Mouse (Mus musculus): ENCODE results near the gene Gm37240. TPM values are rescaled to one million over a fixed set of nuclear protein-coding genes. Genes with fewer than 3 reads are reported as not detected.

Gm37240 gene
- total and polyA plus RNA-seq, 3 experiments = not detected

- ATAC-seq (ENCODE audit: extremely low read depth, insufficient number of reproducible peaks, low FRiP score, poor library complexity, severe bottlenecking) (no peak), DNase-seq (ENCODE audit: low spot score) (no peak)
- no peak overlapping the region for H3K4me3 ChIP-seq (ENCODE audit: low read depth, low read length)
- H3K4me1 ChIP-seq (ENCODE audit: insufficient read depth, low read depth, low read length) = peaks cover 19% of the 10 kb centered on the region
- no peaks in the 10 kb centered on the region for H3K36me3 ChIP-seq (replicated peaks)
- peaks cover 3% of the 10 kb centered on the region; the same call in 1 of the 2 replicates for H3K27me3 ChIP-seq (ENCODE audit: insufficient read depth, low read length)
- TF ChIP-seq CTCF (IDR thresholded peaks at IDR 0.05; ENCODE audit: low read depth, low read length) (no peak), GATA2 (IDR thresholded peaks at IDR 0.05; ENCODE audit: borderline replicate concordance, low read depth, low read length) (no peak), GATA1 (IDR thresholded peaks at IDR 0.05; ENCODE audit: borderline replicate concordance, low read length) (no peak), TAL1 (conservative IDR thresholded peaks at IDR 0.05; ENCODE audit: low read depth, low read length) (no peak), POLR2AphosphoS5 (IDR thresholded peaks at IDR 0.05; ENCODE audit: insufficient replicate concordance, low read depth, low read length) (no peak)
- H3K9me3 ChIP-seq (replicated peaks) = no peaks in the 10 kb centered on the region
These were observed 1133.5 kb downstream of the Gm37240 start for GRCm38 (mm10) chr3:84753816-84754215.

- Histone ChIP-seq H3K36me3 (replicated peaks) (no peaks in the 10 kb centered on the region), H3K4me3 (ENCODE audit: low read depth, low read length) (no peak overlapping the region), H3K9me3 (replicated peaks) (no peaks in the 10 kb centered on the region), H3K4me1 (ENCODE audit: insufficient read depth, low read depth, low read length) (peaks cover 24% of the 10 kb centered on the region), H3K27me3 (ENCODE audit: insufficient read depth, low read length) (peaks cover 18% of the 10 kb centered on the region)
- ATAC-seq (ENCODE audit: extremely low read depth, insufficient number of reproducible peaks, low FRiP score, poor library complexity, severe bottlenecking) (peak; percentile 84), DNase-seq (ENCODE audit: low spot score) (peak; percentile 43)
- TF ChIP-seq CTCF (IDR thresholded peaks at IDR 0.05; ENCODE audit: low read depth, low read length) (no peak), GATA2 (IDR thresholded peaks at IDR 0.05; ENCODE audit: borderline replicate concordance, low read depth, low read length) (no peak), GATA1 (IDR thresholded peaks at IDR 0.05; ENCODE audit: borderline replicate concordance, low read length) (no peak), TAL1 (conservative IDR thresholded peaks at IDR 0.05; ENCODE audit: low read depth, low read length) (no peak), POLR2AphosphoS5 (IDR thresholded peaks at IDR 0.05; ENCODE audit: insufficient replicate concordance, low read depth, low read length) (no peak)
These were observed 1138.1 kb downstream of the Gm37240 start for GRCm38 (mm10) chr3:84749222-84749621.

GRCm38 (mm10) chr3:84748139-84748538 lies 1139.2 kb downstream of the Gm37240 start:
- H3K36me3 ChIP-seq (replicated peaks) = no peaks in the 10 kb centered on the region
- H3K27me3 ChIP-seq (ENCODE audit: insufficient read depth, low read length) = peaks cover 15% of the 10 kb centered on the region
- TF ChIP-seq POLR2AphosphoS5 (IDR thresholded peaks at IDR 0.05; ENCODE audit: insufficient replicate concordance, low read depth, low read length) = no peak
- no peak for TF ChIP-seq TAL1 (conservative IDR thresholded peaks at IDR 0.05; ENCODE audit: low read depth, low read length)
- TF ChIP-seq GATA2 (IDR thresholded peaks at IDR 0.05; ENCODE audit: borderline replicate concordance, low read depth, low read length) = no peak
- no peak for TF ChIP-seq GATA1 (IDR thresholded peaks at IDR 0.05; ENCODE audit: borderline replicate concordance, low read length)
- no peak for TF ChIP-seq CTCF (IDR thresholded peaks at IDR 0.05; ENCODE audit: low read depth, low read length)
- no peak for ATAC-seq (ENCODE audit: extremely low read depth, insufficient number of reproducible peaks, low FRiP score, poor library complexity, severe bottlenecking)
- H3K4me3 ChIP-seq (ENCODE audit: low read depth, low read length) = no peak overlapping the region
- H3K4me1 ChIP-seq (ENCODE audit: insufficient read depth, low read depth, low read length) = peaks cover 24% of the 10 kb centered on the region
- no peaks in the 10 kb centered on the region for H3K9me3 ChIP-seq (replicated peaks)
- DNase-seq (ENCODE audit: low spot score) = no peak

- Histone ChIP-seq H3K9me3 (replicated peaks) (no peaks in the 10 kb centered on the region), H3K36me3 (replicated peaks) (no peaks in the 10 kb centered on the region), H3K4me1 (ENCODE audit: insufficient read depth, low read depth, low read length) (peaks cover 24% of the 10 kb centered on the region), H3K4me3 (ENCODE audit: low read depth, low read length) (no peak overlapping the region), H3K27me3 (ENCODE audit: insufficient read depth, low read length) (peaks cover 19% of the 10 kb centered on the region)
- ATAC-seq (ENCODE audit: extremely low read depth, insufficient number of reproducible peaks, low FRiP score, poor library complexity, severe bottlenecking) = no peak
- TF ChIP-seq CTCF (IDR thresholded peaks at IDR 0.05; ENCODE audit: low read depth, low read length) = no peak
- TF ChIP-seq POLR2AphosphoS5 (IDR thresholded peaks at IDR 0.05; ENCODE audit: insufficient replicate concordance, low read depth, low read length) = no peak
- TF ChIP-seq TAL1 (conservative IDR thresholded peaks at IDR 0.05; ENCODE audit: low read depth, low read length) = no peak
- no peak for TF ChIP-seq GATA1 (IDR thresholded peaks at IDR 0.05; ENCODE audit: borderline replicate concordance, low read length)
- no peak for TF ChIP-seq GATA2 (IDR thresholded peaks at IDR 0.05; ENCODE audit: borderline replicate concordance, low read depth, low read length)
- no peak for DNase-seq (ENCODE audit: low spot score)
These were observed 1141.7 kb downstream of the Gm37240 start for GRCm38 (mm10) chr3:84745537-84746189.

- no peak for DNase-seq (ENCODE audit: low spot score)
- Histone ChIP-seq H3K4me3 (ENCODE audit: low read depth, low read length) (no peak overlapping the region), H3K27me3 (ENCODE audit: insufficient read depth, low read length) (peaks cover 24% of the 10 kb centered on the region), H3K36me3 (replicated peaks) (no peaks in the 10 kb centered on the region), H3K4me1 (ENCODE audit: insufficient read depth, low read depth, low read length) (peaks cover 22% of the 10 kb centered on the region), H3K9me3 (replicated peaks) (no peaks in the 10 kb centered on the region)
- TF ChIP-seq GATA1 (IDR thresholded peaks at IDR 0.05; ENCODE audit: borderline replicate concordance, low read length) = no peak
- TF ChIP-seq GATA2 (IDR thresholded peaks at IDR 0.05; ENCODE audit: borderline replicate concordance, low read depth, low read length) = no peak
- TF ChIP-seq POLR2AphosphoS5 (IDR thresholded peaks at IDR 0.05; ENCODE audit: insufficient replicate concordance, low read depth, low read length) = no peak
- TF ChIP-seq TAL1 (conservative IDR thresholded peaks at IDR 0.05; ENCODE audit: low read depth, low read length) = no peak
- no peak for TF ChIP-seq CTCF (IDR thresholded peaks at IDR 0.05; ENCODE audit: low read depth, low read length)
- no peak for ATAC-seq (ENCODE audit: extremely low read depth, insufficient number of reproducible peaks, low FRiP score, poor library complexity, severe bottlenecking)
These were observed 1142.6 kb downstream of the Gm37240 start for GRCm38 (mm10) chr3:84744707-84745106.

- ATAC-seq (ENCODE audit: extremely low read depth, insufficient number of reproducible peaks, low FRiP score, poor library complexity, severe bottlenecking) = no peak
- H3K27me3 ChIP-seq (ENCODE audit: insufficient read depth, low read length) = peaks cover 16% of the 10 kb centered on the region
- no peak for DNase-seq (ENCODE audit: low spot score)
- H3K9me3 ChIP-seq (replicated peaks) = no peaks in the 10 kb centered on the region
- peaks cover 18% of the 10 kb centered on the region for H3K4me1 ChIP-seq (ENCODE audit: insufficient read depth, low read depth, low read length)
- no peaks in the 10 kb centered on the region for H3K36me3 ChIP-seq (replicated peaks)
- TF ChIP-seq GATA1 (IDR thresholded peaks at IDR 0.05; ENCODE audit: borderline replicate concordance, low read length) (no peak), TAL1 (conservative IDR thresholded peaks at IDR 0.05; ENCODE audit: low read depth, low read length) (no peak), POLR2AphosphoS5 (IDR thresholded peaks at IDR 0.05; ENCODE audit: insufficient replicate concordance, low read depth, low read length) (no peak), CTCF (IDR thresholded peaks at IDR 0.05; ENCODE audit: low read depth, low read length) (no peak), GATA2 (IDR thresholded peaks at IDR 0.05; ENCODE audit: borderline replicate concordance, low read depth, low read length) (no peak)
- H3K4me3 ChIP-seq (ENCODE audit: low read depth, low read length) = no peak overlapping the region
These were observed 1147.2 kb downstream of the Gm37240 start for GRCm38 (mm10) chr3:84740050-84740596.
